Mouse (Mus musculus) ES-Bruce4 (cell line): Measurements from ENCODE around the gene Tshz3. TPM values are rescaled to one million over a fixed set of nuclear protein-coding genes. Genes with fewer than 3 reads are reported as not detected.

Experiments used
- H3K27ac ChIP-seq: 2 replicates; pipeline ENCODE4 v1.5.1; 2012; ENCODE audit warnings: low read length, inconsistent platforms; ENCODE audit not compliant: insufficient read depth
- H3K27me3 ChIP-seq: 2 replicates; pipeline ENCODE4 v1.6.1; 2012; ENCODE audit warnings: mild to moderate bottlenecking, low read length, inconsistent platforms; ENCODE audit not compliant: control insufficient read depth, poor library complexity, insufficient read depth, severe bottlenecking
- H3K36me3 ChIP-seq: 2 replicates; pipeline ENCODE4 v1.6.1; 2012; ENCODE audit warnings: inconsistent platforms, mild to moderate bottlenecking, low read length, moderate library complexity; ENCODE audit not compliant: control insufficient read depth, poor library complexity, insufficient read depth, severe bottlenecking
- H3K4me1 ChIP-seq: one replicate; pipeline ENCODE4 v1.8.1; 2011; ENCODE audit warnings: low read length; ENCODE audit not compliant: control insufficient read depth, insufficient read depth
- H3K4me3 ChIP-seq: 2 replicates; pipeline ENCODE4 v1.5.1; 2011; ENCODE audit warnings: low read depth, mild to moderate bottlenecking, low read length
- H3K9ac ChIP-seq: 2 replicates; pipeline ENCODE4 v1.6.1; 2012; ENCODE audit warnings: low read depth, mild to moderate bottlenecking, inconsistent platforms; ENCODE audit not compliant: poor library complexity, severe bottlenecking
- H3K9me3 ChIP-seq: replicated peaks from 2 replicates; pipeline ENCODE4 v1.6.1; 2012; ENCODE audit warnings: mild to moderate bottlenecking, low read length, inconsistent platforms; ENCODE audit not compliant: control insufficient read depth, poor library complexity, insufficient read depth, severe bottlenecking
- CTCF ChIP-seq: IDR thresholded peaks from one replicate; pipeline ENCODE4 v1.8.1; 2011; ENCODE audit warnings: low read depth, low read length
- EP300 ChIP-seq: IDR thresholded peaks from 2 replicates; pipeline ENCODE4 v1.6.1; 2011; ENCODE audit warnings: low read depth, low read length; ENCODE audit not compliant: insufficient read depth
- POLR2A ChIP-seq: IDR thresholded peaks from one replicate; pipeline ENCODE4 v1.8.1; 2011; ENCODE audit warnings: low read length; ENCODE audit not compliant: insufficient read depth
- polyA plus RNA-seq: library from polyadenylated mRNA; stranded (reverse); fragments of >200 nt; gene quantifications from 2 replicates; pipeline ENCODE4 v1.2.4, GENCODE M21; 2011; ENCODE audit warnings: low read depth; ENCODE audit not compliant: missing spikeins, insufficient read depth, insufficient read length

Gene Tshz3
- polyA plus RNA-seq, 1 experiment, result 1.3 TPM

DNA sequence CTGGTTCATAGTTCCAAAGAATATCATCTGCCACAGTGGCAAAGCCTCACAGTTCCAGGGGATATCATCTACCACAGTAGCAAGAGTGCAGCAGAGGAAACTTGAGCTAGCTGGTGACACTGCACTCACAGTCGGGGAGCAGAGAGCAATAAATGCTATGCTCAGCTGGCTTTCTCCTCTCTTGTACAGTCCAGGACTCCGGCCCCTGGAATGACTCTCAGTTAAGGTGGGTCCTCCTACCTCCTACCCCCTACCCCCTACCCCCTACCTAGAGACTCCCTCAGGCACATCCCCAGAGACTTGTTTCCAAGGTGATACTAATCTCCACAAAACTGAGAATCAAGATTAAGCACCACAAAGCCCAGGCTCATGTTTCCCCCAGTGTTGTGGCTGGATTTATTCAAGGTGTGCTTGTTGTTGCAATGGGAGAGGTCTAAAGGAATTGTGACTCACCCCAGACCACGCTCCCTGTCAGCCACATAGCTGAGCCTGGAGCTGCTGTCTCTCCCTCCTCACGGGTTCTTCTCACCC lies 86.4 kb downstream of the Tshz3 start:
- Histone ChIP-seq H3K4me1 (no peaks in the 10 kb centered on the region), H3K4me3 (no peak overlapping the region), H3K27ac (no peak overlapping the region), H3K36me3 (no peaks in the 10 kb centered on the region), H3K9me3 (no peaks in the 10 kb centered on the region), H3K9ac (no peak overlapping the region), H3K27me3 (no peaks in the 10 kb centered on the region)
- no peak for TF ChIP-seq POLR2A

DNA sequence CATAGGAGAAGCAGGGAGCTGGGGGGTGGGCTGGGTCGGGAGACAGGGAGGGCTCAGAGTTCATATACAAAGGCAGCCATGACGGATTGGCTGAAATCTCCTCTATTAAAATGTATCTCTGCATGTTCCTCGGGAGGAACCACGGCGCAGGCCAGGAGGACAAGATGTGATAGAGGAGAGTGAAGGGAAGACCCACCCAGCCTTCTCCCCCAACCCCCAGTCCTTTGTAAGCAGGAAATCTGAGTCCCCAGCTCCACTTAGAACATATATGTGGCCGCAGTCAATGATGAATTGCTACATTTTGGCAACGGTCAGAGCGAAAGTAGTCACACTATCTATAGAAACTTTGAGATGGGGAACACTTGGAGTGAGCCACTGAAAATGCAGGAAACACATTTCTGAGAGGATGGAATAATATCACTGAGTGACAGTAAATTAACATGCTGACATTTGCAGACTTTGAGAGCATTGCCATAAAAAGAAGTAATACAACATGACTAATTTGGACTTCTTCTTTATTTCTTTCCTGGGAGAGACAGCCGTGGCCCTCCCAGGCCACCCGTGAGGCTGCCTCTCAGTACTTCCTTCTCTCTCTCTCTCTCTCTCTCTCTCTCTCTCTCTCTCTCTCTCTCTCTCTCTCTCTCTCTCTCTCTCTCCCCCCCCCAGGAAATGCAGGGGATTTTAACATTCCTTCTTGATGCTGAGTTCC lies 88.9 kb downstream of the Tshz3 start:
- no peaks in the 10 kb centered on the region for H3K36me3 ChIP-seq
- H3K9me3 ChIP-seq, result no peaks in the 10 kb centered on the region
- no peaks in the 10 kb centered on the region for H3K4me1 ChIP-seq
- no peaks in the 10 kb centered on the region for H3K27me3 ChIP-seq
- no peak overlapping the region for H3K9ac ChIP-seq
- no peak overlapping the region for H3K4me3 ChIP-seq
- no peak overlapping the region for H3K27ac ChIP-seq
- no peak for TF ChIP-seq CTCF
- no peak for TF ChIP-seq POLR2A
- TF ChIP-seq EP300, result no peak

DNA sequence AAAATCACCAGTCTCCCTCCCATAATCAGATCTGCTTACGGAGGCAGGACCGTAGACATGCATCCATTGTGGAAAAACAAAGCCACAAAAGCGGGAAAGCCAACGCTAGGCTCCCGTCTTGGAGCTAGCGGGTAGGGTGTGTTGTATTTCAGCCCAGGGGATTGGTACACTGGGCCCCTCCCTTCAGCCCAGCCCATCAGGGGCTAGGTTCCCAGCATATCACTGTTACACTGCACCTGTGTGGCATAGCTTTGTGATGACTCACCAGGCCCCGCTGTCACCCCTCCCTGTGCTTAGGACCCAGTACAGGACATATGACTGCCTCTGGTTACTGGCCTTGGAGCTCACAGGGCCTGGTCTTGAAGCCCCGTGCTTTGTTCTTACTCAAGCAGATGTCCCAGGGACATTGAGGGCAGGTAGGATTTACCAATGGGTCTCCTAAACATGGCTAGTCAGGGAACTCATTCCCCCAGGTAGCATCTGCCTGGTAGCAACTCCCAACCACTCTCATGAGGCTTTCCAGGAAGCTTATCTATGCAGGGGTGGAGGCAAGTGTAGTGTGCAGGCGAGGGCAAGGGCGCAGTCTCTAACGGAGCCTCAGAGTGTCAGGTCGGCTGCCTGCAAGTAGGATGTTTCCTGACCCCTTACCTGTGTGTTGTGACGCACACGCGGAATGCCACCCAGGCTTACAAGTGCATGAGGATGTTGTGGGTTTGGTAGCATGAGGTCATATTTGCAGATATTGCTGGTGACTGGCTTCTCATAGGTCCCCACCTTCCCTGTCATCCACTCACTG lies 98.7 kb downstream of the Tshz3 start:
- Histone ChIP-seq H3K4me3 (no peak overlapping the region), H3K4me1 (no peaks in the 10 kb centered on the region), H3K27me3 (no peaks in the 10 kb centered on the region), H3K9ac (no peak overlapping the region), H3K9me3 (no peaks in the 10 kb centered on the region), H3K27ac (no peak overlapping the region), H3K36me3 (no peaks in the 10 kb centered on the region)
- TF ChIP-seq CTCF (no peak), POLR2A (no peak)
